Mouse (Mus musculus): ENCODE measurements around the gene Gse1. TPM values are rescaled to one million over a fixed set of nuclear protein-coding genes. Genes with fewer than 3 reads are reported as not detected.

The Gse1 gene
- total RNA-seq, 4 experiments from 2014 or later, result 30.7 to 64.5 (median 48.4) TPM

DNA sequence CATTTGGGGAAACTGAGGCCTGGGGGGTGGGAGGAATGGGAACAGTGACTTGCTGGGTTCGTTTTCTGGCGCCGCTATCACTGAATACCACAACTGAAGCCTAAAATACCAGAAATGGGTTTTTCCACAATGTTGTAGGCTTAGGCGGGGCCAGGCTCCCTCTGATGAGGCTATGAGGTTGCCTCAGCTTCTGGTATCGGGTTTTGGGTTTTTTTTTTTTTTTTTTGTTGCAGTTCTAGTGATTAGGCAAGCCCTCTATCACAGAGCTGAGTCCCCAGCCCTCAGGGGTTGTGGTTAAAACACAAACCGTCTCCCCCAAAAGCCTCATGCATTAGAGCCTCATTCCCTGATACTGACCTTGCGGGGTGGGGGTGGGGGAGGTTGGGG lies 149.5 kb downstream of the Gse1 start:
- no peak for DNase-seq

GRCm38 (mm10) chr8:120378306-120378705 lies 150.1 kb downstream of the Gse1 start:
- DNase-seq, result peak; percentile 73

- DNase-seq, result no peak
These were observed 150.8 kb downstream of the Gse1 start for GRCm38 (mm10) chr8:120379015-120379414.

DNA sequence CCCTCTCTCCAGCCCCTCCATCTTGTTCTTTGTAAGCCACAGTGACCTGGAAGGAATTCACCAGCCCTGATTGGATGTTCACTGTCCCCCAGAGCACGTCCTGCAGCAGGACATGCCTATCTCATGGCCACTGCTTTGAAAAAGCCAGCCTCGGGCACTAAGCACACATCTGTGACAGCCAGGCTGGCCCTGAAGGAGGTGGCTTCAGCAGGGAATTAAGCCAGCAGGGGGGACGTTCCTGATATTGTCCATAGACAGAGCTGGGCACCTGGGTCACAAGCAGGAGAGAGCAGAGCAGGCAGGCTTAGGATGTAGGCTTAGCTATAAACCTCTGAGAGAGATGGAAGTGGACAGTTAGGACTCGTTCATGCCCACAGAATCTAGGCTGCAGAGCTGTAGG lies 153.6 kb downstream of the Gse1 start:
- no peak for DNase-seq

- peak; percentile 75 for DNase-seq
These were observed 154.4 kb downstream of the Gse1 start for GRCm38 (mm10) chr8:120382436-120383203.

DNA sequence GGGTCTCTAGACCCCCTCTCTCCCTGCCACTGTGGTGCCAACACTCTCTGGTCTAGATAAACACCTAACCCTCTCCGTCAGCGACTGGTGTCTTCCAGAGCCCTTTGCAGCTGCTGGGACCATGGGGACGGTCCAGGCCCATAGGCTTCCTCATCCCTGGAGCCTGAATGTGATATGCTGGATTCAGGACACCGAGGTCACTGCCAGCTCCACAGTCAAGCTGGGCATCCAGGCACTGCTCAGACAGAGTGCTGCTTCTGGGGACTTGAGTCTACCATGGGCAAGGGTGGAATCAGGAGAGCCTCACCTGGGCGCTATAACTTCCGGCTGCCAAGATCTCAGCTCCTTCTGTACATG lies 154.9 kb downstream of the Gse1 start:
- DNase-seq, result no peak

GRCm38 (mm10) chr8:120383713-120384112 lies 155.5 kb downstream of the Gse1 start:
- DNase-seq, result no peak

DNA sequence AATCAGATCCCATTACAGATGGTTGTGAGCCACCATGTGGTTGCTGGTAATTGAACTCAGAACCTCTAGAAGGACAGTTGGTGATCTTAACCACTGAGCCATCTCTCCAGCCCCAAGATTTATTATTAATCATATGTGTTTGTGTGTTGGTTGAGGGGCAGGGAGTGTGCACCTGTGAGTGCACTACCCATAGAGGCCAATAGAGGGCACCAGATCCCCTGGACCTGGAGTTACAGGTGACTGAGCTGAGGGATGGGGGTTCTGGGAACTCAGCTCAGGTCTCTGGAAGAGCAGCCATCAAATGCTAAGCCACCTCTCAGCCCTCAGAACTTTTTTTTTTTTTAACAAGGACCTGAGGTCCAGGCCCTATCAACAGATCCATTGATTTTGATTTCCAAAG lies 156.5 kb downstream of the Gse1 start:
- no peak for DNase-seq

GRCm38 (mm10) chr8:120388246-120388645 lies 160.0 kb downstream of the Gse1 start:
- no peak for DNase-seq

DNA sequence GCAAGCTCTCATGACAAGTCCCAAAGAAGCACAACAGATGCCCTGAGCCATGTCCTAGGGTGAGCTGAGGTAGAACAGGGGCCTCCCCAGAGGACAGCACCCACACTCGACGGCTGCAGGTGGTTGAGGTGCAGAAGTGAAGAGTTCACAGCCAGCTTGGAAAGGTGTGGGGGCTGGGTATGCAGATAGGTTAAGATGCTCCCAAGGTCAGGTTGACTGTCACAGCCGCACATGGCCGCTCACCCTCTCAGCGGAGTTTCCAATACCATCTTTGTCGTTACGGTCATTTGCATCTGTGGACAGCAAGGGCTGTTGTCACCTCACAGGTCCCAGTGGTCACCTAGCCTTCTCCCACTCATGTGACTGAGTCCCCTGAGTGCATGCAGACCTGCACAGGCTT lies 162.3 kb downstream of the Gse1 start:
- no peak for DNase-seq

- no peak for DNase-seq
These were observed 163.6 kb downstream of the Gse1 start for GRCm38 (mm10) chr8:120391856-120392255.

DNA sequence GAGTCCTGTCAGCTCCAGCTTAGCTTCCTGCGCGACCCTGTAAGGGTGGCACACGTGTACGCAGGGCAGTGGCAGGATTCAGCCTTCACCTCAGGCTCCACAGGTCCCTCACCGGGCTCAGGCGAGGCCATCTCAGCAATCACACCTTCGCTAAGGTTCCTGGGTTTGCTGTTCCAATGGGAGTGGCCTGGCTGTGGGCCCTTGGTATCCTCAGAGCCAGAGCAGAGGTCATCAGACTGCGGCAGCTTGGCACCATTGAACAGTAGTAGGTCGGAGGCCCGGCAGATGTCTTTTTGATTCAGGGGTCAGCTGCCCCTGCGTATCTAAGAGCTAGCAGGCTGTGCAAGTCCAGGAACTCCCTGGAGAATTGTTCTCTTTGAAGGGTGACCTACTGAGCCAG lies 164.8 kb downstream of the Gse1 start:
- no peak for DNase-seq

GRCm38 (mm10) chr8:120393871-120394275 lies 165.6 kb downstream of the Gse1 start:
- DNase-seq, result no peak

DNA sequence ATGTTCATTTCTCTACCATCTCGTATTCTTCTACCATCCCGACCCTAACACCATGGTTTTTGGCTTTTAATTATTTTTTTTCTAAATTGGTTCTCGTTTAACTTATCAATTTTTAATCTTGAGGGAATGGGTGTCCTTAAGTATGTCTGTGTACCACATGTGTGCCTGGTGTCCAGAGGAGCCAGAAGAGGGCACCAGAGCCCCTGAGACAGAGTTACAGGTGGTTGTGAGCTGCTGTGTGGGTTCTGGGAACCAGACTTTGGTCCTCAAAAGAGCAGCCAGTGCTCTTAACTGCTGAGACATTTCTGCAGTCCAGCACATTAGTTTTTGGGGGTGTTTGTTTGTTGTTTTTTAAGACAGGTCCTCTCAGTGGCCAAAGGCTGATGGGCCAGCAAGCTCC lies 167.6 kb downstream of the Gse1 start:
- DNase-seq, result no peak

- DNase-seq, result no peak
These were observed 168.5 kb downstream of the Gse1 start for GRCm38 (mm10) chr8:120396756-120397155.

GRCm38 (mm10) chr8:120397444-120398411 lies 169.5 kb downstream of the Gse1 start:
- DNase-seq, result no peak

- no peak for DNase-seq
These were observed 171.1 kb downstream of the Gse1 start for GRCm38 (mm10) chr8:120399212-120399934.

GRCm38 (mm10) chr8:120401216-120401615 lies 173.0 kb downstream of the Gse1 start:
- no peak for DNase-seq

DNA sequence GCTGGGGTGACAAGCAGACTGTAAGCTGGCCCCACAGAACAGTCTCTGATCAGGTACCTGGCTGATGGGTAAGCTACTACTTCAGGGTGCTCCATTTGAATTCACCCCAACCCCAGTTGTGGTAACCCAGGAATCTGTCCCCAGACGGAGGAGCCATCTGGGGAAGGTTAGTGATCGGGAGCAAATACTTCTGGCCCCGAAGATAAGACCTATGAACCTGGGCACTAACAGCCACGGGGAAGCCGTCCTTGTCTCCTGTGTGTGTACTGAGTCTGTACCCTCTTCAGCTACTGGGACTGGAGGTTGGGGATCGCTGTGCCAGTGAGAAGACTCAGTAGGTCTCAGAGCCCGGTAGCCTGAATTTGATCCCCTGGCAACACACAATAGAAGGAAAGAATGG lies 173.5 kb downstream of the Gse1 start:
- no peak for DNase-seq

DNA sequence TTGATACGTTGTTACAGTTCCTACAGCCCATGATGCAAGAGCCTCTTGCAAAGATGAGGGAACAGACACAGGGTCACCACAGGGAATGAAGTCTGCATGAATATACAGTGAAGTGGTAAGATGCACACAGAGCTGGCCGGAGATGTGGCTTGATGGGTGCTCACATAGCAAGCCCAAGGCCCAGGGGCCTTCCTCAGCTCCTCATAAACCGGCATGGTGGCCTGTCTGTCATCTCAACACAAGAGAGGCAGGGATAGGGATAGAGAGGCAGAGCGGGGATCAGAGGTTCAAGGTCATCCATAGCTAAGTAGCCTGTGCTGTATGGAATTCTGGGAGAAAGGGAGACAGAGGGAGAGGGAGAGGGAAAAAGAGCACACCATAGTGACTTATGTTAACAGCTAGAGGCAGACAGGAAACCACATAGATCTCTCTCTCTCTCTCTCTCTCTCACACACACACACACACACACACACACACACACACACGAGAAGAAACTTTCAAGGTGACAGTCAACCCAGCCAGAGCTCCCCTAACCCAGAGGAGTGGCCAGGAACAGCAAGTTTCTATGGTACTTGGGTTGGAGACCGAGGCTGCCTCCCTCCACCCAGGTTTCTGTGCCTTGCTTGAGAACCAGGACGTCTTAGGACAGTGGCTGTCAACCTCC lies 175.5 kb downstream of the Gse1 start:
- DNase-seq, result no peak

DNA sequence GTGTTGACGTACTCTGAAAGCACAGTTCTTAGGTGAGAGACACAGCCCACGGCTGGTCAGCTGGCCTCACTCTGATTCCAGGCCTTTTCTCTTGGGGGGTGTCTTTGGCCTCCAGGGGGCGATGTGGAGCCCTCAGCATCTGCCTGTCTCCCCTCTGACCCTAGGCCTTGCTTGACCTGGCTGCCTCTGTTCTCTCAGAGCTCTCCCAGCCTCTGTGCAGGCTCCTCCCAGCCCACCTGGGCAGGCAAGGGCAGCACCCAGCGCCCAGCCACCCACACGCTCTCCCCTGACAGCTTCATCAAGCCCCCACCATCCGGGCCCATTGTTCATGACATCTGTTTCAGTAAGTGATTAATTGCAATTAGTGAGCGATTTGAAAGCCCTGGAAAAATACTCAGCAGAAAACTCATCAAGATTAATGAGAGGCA lies 176.4 kb downstream of the Gse1 start:
- DNase-seq, result no peak

GRCm38 (mm10) chr8:120406008-120406632 lies 177.9 kb downstream of the Gse1 start:
- no peak for DNase-seq

Data from adrenal gland, adult 8-10 months (tissue).